ENCODE assay signal across 28 mouse cellular contexts in the genomic region with DNA sequence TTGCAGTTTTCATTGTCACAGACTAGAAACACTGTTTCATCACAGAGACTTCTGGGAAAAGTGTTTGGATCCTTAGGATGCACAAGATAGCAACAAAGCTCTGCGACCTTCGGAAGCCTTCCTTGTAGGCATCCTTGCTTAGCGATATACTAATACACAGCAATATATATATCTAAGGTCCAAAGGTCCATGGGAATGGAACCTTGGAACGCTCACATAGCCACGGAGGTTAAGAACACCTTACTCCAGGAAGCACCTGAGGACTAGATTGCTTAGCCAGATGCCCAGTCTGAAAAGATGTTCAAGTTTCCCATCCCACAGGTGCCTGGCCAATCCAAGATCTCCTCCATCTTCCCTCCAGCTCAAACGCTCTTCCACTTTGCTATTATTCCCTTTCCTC. TPM values are rescaled to one million over a fixed set of nuclear protein-coding genes. Genes with fewer than 3 reads are reported as not detected.
DNase-seq lines count a peak whose midpoint lies in the region; ATAC-seq and TF ChIP-seq lines count a peak whose summit lies in the region.
"Had no signal": no experiment of that assay in that cellular context is flagged by ENCODE, and none has a peak within 500 bp of the region (broad histone marks: within the 10 kb centered on the region; RNA-seq: fewer than 3 reads in every experiment).

No protein-coding gene starts in this region.

- H3K27me3 ChIP-seq in heart, adult 2 months (ENCODE audit: control insufficient read depth, insufficient read depth, low read length), result no peaks in the 10 kb centered on the region
- H3K27me3 ChIP-seq in heart, embryonic 12.5 days (replicated peaks), result no peaks in the 10 kb centered on the region
- H3K27me3 ChIP-seq in heart, embryonic 15.5 days, result no peaks in the 10 kb centered on the region
- H3K27me3 ChIP-seq in intestine, embryonic 16.5 days (replicated peaks; ENCODE audit: control insufficient read depth, insufficient read depth, low read length), result no peaks in the 10 kb centered on the region
- no peaks in the 10 kb centered on the region for H3K27me3 ChIP-seq in intestine, embryonic 15.5 days (replicated peaks)
- H3K27me3 ChIP-seq: embryonic facial prominence, embryonic 13.5 days; forebrain, embryonic 12.5 days; forebrain, embryonic 15.5 days; hindbrain, embryonic 13.5 days; kidney, embryonic 15.5 days had no signal

- H3K79me2 ChIP-seq in heart, adult 2 months (replicated peaks; ENCODE audit: control insufficient read depth, insufficient read depth, low read length), result no peaks in the 10 kb centered on the region; the same call in none of the 2 replicates

- intact Hi-C loops in heart, adult 2 months (cut with DNase I), result no loop called here

- ATAC-seq in heart, embryonic 12.5 days (ENCODE audit: insufficient number of reproducible peaks, low FRiP score), result no peak
- no peak for ATAC-seq in heart, embryonic 15.5 days (replicated peaks; ENCODE audit: insufficient number of reproducible peaks, insufficient read depth, low FRiP score, low read depth)
- peak; percentile 67; the same call in 1 of the 2 replicates for ATAC-seq in intestine, embryonic 16.5 days
- ATAC-seq in intestine, embryonic 15.5 days, result no peak
- ATAC-seq: activated CD4-positive, CD25-positive, alpha-beta regulatory T cell, adult 4 months; forebrain, embryonic 15.5 days; hindbrain, embryonic 16.5 days had no signal

- H3K36me3 ChIP-seq in heart, adult 2 months (ENCODE audit: control insufficient read depth, insufficient read depth, low read length), result peaks cover 23% of the 10 kb centered on the region
- H3K36me3 ChIP-seq in heart, embryonic 12.5 days, result peaks cover 27% of the 10 kb centered on the region
- peaks cover 8% of the 10 kb centered on the region; the same call in 1 of the 2 replicates for H3K36me3 ChIP-seq in heart, embryonic 15.5 days
- H3K36me3 ChIP-seq in intestine, embryonic 16.5 days (ENCODE audit: control insufficient read depth, insufficient read depth, low read length), result no peaks in the 10 kb centered on the region
- no peaks in the 10 kb centered on the region for H3K36me3 ChIP-seq in intestine, embryonic 15.5 days
- H3K36me3 ChIP-seq: embryonic facial prominence, embryonic 10.5 days; embryonic facial prominence, embryonic 13.5 days; forebrain, embryonic 12.5 days; forebrain, embryonic 15.5 days; hindbrain, embryonic 10.5 days; hindbrain, embryonic 13.5 days; kidney, embryonic 15.5 days had no signal

- DNase-seq in heart, adult 2 months, result no peak
- no peak for DNase-seq in heart, adult 18-20 months
- DNase-seq in heart, postnatal 4 days, result no peak
- DNase-seq in heart, adult 9 months (ENCODE audit: low spot score in 2 of 2), result no peak
- DNase-seq: adrenal gland, adult 8-10 months; adrenal gland, postnatal 25 days; cerebellum, adult 11-12 months; cerebellum, adult 8-10 months; cerebellum, postnatal 10 days; cerebellum, postnatal 36 days; embryo, embryonic 11 days; gastrocnemius, postnatal 25 days; kidney, adult 11 months; kidney, adult 8-10 months had no signal

- peak overlapping the region; percentile 15; the same call in 1 of the 2 replicates for H3K4me2 ChIP-seq in heart, embryonic 12.5 days
- 0 out of 2 replicates have a peak overlapping the region, but pooled peaks have one; percentile 5 for H3K4me2 ChIP-seq in heart, embryonic 15.5 days
- H3K4me2 ChIP-seq in intestine, embryonic 16.5 days (ENCODE audit: low read depth, low read length), result no peak overlapping the region
- no peak overlapping the region for H3K4me2 ChIP-seq in intestine, embryonic 15.5 days (replicated peaks)
- H3K4me2 ChIP-seq: embryonic facial prominence, embryonic 13.5 days; forebrain, embryonic 12.5 days; forebrain, embryonic 15.5 days; hindbrain, embryonic 13.5 days; kidney, embryonic 15.5 days had no signal

- WGBS in heart, adult 2 months, result 73% methylated on average over 6 of the region's 6 CpGs
- 87% methylated on average over 6 of the region's 6 CpGs for WGBS in heart, embryonic 12.5 days
- WGBS in heart, embryonic 15.5 days, result 81% methylated on average over 6 of the region's 6 CpGs
- WGBS in intestine, embryonic 16.5 days, result 85% methylated on average over 6 of the region's 6 CpGs
- 90% methylated on average over 6 of the region's 6 CpGs for WGBS in intestine, embryonic 15.5 days

- H3K9me3 ChIP-seq in heart, embryonic 12.5 days (replicated peaks), result no peaks in the 10 kb centered on the region
- H3K9me3 ChIP-seq in heart, embryonic 15.5 days (replicated peaks), result no peaks in the 10 kb centered on the region
- H3K9me3 ChIP-seq in intestine, embryonic 16.5 days (ENCODE audit: control insufficient read depth, low read length), result no peaks in the 10 kb centered on the region
- H3K9me3 ChIP-seq in intestine, embryonic 15.5 days, result no peaks in the 10 kb centered on the region
- H3K9me3 ChIP-seq: embryonic facial prominence, embryonic 10.5 days; embryonic facial prominence, embryonic 13.5 days; forebrain, embryonic 12.5 days; forebrain, embryonic 15.5 days; hindbrain, embryonic 10.5 days; hindbrain, embryonic 13.5 days; kidney, embryonic 15.5 days had no signal

- H3K4me1 ChIP-seq in heart, adult 2 months (ENCODE audit: control insufficient read depth, insufficient read depth, low read length), result peaks cover 10% of the 10 kb centered on the region; the same call in 1 of the 2 replicates
- H3K4me1 ChIP-seq in heart, embryonic 12.5 days (replicated peaks), result peaks cover 79% of the 10 kb centered on the region
- H3K4me1 ChIP-seq in heart, embryonic 15.5 days (replicated peaks), result peaks cover 56% of the 10 kb centered on the region
- peaks cover 7% of the 10 kb centered on the region for H3K4me1 ChIP-seq in intestine, embryonic 16.5 days (ENCODE audit: control insufficient read depth, insufficient read depth, low read length)
- no peaks in the 10 kb centered on the region for H3K4me1 ChIP-seq in intestine, embryonic 15.5 days (replicated peaks)
- H3K4me1 ChIP-seq: embryonic facial prominence, embryonic 13.5 days; hindbrain, embryonic 10.5 days; hindbrain, embryonic 13.5 days had no signal

- TF ChIP-seq CTCF in heart, adult 2 months (IDR thresholded peaks at IDR 0.05), result no peak

- peak overlapping the region; percentile 52 for H3K27ac ChIP-seq in heart, adult 2 months
- H3K27ac ChIP-seq in heart, embryonic 12.5 days (ENCODE audit: poor library complexity, severe bottlenecking), result peak overlapping the region; percentile 74
- H3K27ac ChIP-seq in heart, embryonic 15.5 days, result peak overlapping the region; percentile 80
- H3K27ac ChIP-seq in intestine, embryonic 16.5 days (ENCODE audit: low read length), result no peak overlapping the region
- no peak overlapping the region for H3K27ac ChIP-seq in intestine, embryonic 15.5 days
- H3K27ac ChIP-seq: embryonic facial prominence, embryonic 10.5 days; embryonic facial prominence, embryonic 13.5 days; forebrain, embryonic 12.5 days; forebrain, embryonic 15.5 days; hindbrain, embryonic 10.5 days; hindbrain, embryonic 13.5 days; kidney, embryonic 15.5 days had no signal

- H3K9ac ChIP-seq in heart, adult 2 months (ENCODE audit: low read depth, low read length), result no peak overlapping the region
- no peak overlapping the region for H3K9ac ChIP-seq in heart, embryonic 12.5 days
- H3K9ac ChIP-seq in heart, embryonic 15.5 days, result no peak overlapping the region
- no peak overlapping the region for H3K9ac ChIP-seq in intestine, embryonic 16.5 days (ENCODE audit: low read depth, low read length)
- no peak overlapping the region for H3K9ac ChIP-seq in intestine, embryonic 15.5 days
- H3K9ac ChIP-seq: embryonic facial prominence, embryonic 13.5 days; forebrain, embryonic 12.5 days; forebrain, embryonic 15.5 days; hindbrain, embryonic 13.5 days; kidney, embryonic 15.5 days had no signal

- no peak for TF ChIP-seq POLR2A in heart, adult 2 months (IDR thresholded peaks at IDR 0.05; ENCODE audit: insufficient read depth, low read depth, low read length)

- no peak for TF ChIP-seq EP300 in heart, adult 2 months (IDR thresholded peaks at IDR 0.05; ENCODE audit: insufficient read depth, low read depth, low read length)

- H3K4me3 ChIP-seq in heart, adult 2 months, result no peak overlapping the region
- no peak overlapping the region for H3K4me3 ChIP-seq in heart, embryonic 12.5 days
- no peak overlapping the region for H3K4me3 ChIP-seq in heart, embryonic 15.5 days
- H3K4me3 ChIP-seq in intestine, embryonic 16.5 days (ENCODE audit: low read length), result no peak overlapping the region
- H3K4me3 ChIP-seq in intestine, embryonic 15.5 days (replicated peaks), result no peak overlapping the region
- H3K4me3 ChIP-seq: embryonic facial prominence, embryonic 10.5 days; embryonic facial prominence, embryonic 13.5 days; erythroblast, embryonic 14.5 days; forebrain, embryonic 12.5 days; forebrain, embryonic 15.5 days; hindbrain, embryonic 10.5 days; hindbrain, embryonic 13.5 days; kidney, embryonic 15.5 days had no signal

RNA-seq across cellular contexts. Expression of a gene that starts 26.4 kb away (rescaled TPM):
- total RNA-seq in heart, adult 2 months (2021), result 1,000 to 10,000 TPM; 1,397 to 1,781 TPM
- polyA plus RNA-seq in heart, adult 2 months (2012; rRNA removed), result 1,690 and 1,900 TPM in 2 replicates
- total RNA-seq in heart, adult 18-20 months (2021), result 1,000 to 10,000 TPM; 1,714 to 1,786 TPM
- polyA plus RNA-seq in heart, embryonic 12.5 days (2016; fragmentation: Nextera tagmentation; extraction: Ambion mirVana), result 1,360 and 1,370 TPM in 2 replicates
- 1,000 to 10,000 TPM; 2,111 to 2,171 TPM for total RNA-seq in heart, postnatal 4 days (2021)
- 1,445 and 1,519 TPM in 2 replicates for polyA plus RNA-seq in heart, embryonic 15.5 days (2015; fragmentation: Nextera tagmentation; extraction: Ambion mirVana)
- 2.0 and 3.5 TPM in 2 replicates for polyA plus RNA-seq in intestine, embryonic 16.5 days (2015; fragmentation: Nextera tagmentation; extraction: Ambion mirVana)
- 0.88 and 3.8 TPM in 2 replicates for polyA plus RNA-seq in intestine, embryonic 15.5 days (2015; fragmentation: Nextera tagmentation; extraction: Ambion mirVana)
- polyA plus RNA-seq: erythroblast, embryonic 14.5 days had no signal

RNA-seq across cellular contexts. Expression of a gene that starts 56.3 kb away (rescaled TPM):
- total RNA-seq in heart, adult 2 months (2021), result 100 to 1,000 TPM in 1 of 2 experiments, 10 to 100 TPM in 1; 88.1 to 103 TPM
- polyA plus RNA-seq in heart, adult 2 months (2012; rRNA removed), result 42.2 and 129 TPM in 2 replicates
- 100 to 1,000 TPM in 1 of 2 experiments, 10 to 100 TPM in 1; 95.0 to 113 TPM for total RNA-seq in heart, adult 18-20 months (2021)
- 18.7 and 20.0 TPM in 2 replicates for polyA plus RNA-seq in heart, embryonic 12.5 days (2016; fragmentation: Nextera tagmentation; extraction: Ambion mirVana)
- 10 to 100 TPM; 35.7 to 36.0 TPM for total RNA-seq in heart, postnatal 4 days (2021)
- polyA plus RNA-seq in heart, embryonic 15.5 days (2015; fragmentation: Nextera tagmentation; extraction: Ambion mirVana), result 10.1 and 12.1 TPM in 2 replicates
- polyA plus RNA-seq in intestine, embryonic 16.5 days (2015; fragmentation: Nextera tagmentation; extraction: Ambion mirVana), result 6.4 and 7.4 TPM in 2 replicates
- polyA plus RNA-seq in intestine, embryonic 15.5 days (2015; fragmentation: Nextera tagmentation; extraction: Ambion mirVana), result 7.8 and 8.8 TPM in 2 replicates

Comparison
In these comparisons a context has a peak if more than half of its experiments do, and no peak if none do; other contexts are left out.
1. H3K27ac ChIP-seq: peak in heart, adult 2 months (single experiment), heart, embryonic 12.5 days (single experiment) and heart, embryonic 15.5 days (single experiment); none in intestine, embryonic 16.5 days (single experiment) and intestine, embryonic 15.5 days (single experiment).
2. H3K4me2 ChIP-seq: peak in heart, embryonic 12.5 days (single experiment) and heart, embryonic 15.5 days (single experiment); none in intestine, embryonic 16.5 days (single experiment) and intestine, embryonic 15.5 days (single experiment).
3. RNA of a gene that starts 26.4 kb away (polyA plus RNA-seq): 1,690 to 1,900 TPM in heart, adult 2 months, 1,445 to 1,519 TPM in heart, embryonic 15.5 days and 1,360 to 1,370 TPM in heart, embryonic 12.5 days; 0.88 to 3.8 TPM in intestine, embryonic 15.5 days and 2.0 to 3.5 TPM in intestine, embryonic 16.5 days; every median in the first group is over 100 times any median in the second.